Mouse (Mus musculus): ENCODE measurements around the gene Vmn2r45. TPM values are rescaled to one million over a fixed set of nuclear protein-coding genes. Genes with fewer than 3 reads are reported as not detected.

Gene Vmn2r45
- not detected for total RNA-seq (2023)

DNA sequence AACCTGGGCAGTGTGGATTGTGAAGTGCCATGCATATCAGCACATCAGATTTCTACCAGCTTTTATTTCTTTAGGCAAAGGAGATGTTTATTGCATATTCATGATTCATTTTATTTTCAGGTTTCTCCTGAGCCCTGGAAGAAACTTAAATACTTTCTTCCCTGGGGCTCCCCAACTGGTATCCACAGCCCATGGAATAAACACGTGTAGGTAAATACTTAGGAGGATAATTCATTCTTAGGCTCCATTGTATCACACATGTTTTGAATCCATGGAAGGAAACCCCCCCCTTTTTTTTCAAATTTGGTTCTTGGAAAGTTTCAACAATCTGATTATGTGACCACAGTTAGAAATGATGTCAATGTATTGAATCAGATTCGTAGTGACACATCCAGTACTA, at the start of gene Vmn2r45:
Gene Vmn2r45 (minus strand): TSS at position 101 of the 400 bp plus-strand sequence.

Other genes starting within 250 kb of the Vmn2r45 start
- not detected for gene Vmn2r43, start 228.5 kb downstream of the Vmn2r45 start, total RNA-seq (2023)
- not detected for gene Vmn2r44, start 105.7 kb downstream of the Vmn2r45 start, total RNA-seq (2023)